Mouse (Mus musculus) testis, postnatal 10 days (tissue): ENCODE results near the gene B3gnt7.
"Not testable (repeated sequence)": the region's sequence is repeated elsewhere in the genome, so short reads cannot be mapped to it uniquely, and the experiment has no call there.

Experiments used
- DNase-seq: peaks from one replicate; pipeline ENCODE4 v3.0.0; 2021; ENCODE audit warnings: low spot score

The B3gnt7 gene

DNA sequence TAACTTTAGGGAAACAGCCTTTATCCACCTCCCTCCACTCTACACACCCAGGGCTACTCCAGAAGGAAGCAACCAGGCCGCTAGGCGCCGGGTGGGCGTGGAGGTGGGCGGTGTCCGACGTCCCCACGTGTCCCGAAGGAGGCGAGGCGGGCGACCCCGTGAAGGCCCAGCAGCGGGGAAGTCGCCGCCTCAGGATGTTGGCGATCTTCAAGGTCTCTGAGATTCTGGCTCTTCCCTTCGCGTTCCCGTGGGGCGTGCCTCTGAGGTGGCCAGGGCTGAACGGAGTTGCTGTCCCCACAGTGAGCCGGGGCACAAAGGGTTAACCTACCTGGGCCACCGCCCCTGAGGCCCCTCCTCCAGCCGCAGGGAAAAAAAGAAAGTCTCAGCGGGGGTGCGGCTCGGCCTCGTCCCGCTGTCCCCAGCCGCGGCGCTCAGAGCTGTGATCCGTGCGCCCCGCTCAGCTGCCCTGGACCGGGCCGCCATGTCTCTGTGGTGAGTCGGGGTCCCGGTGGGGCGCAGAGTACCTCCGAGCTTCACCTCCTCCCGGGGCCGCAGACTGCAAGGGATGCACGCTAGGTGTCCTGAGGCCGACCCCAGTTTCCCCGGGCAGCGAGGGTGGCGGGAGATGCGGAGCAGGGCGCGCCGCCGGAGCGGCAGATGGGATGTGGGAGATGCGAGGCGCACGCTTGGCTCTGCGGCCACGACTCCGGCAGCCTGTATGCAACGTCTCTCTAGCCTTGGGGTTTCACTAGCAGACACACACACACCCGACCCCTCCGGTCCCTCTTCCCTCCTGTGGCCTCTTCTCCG, 636 bp downstream of the B3gnt7 start:
- DNase-seq: peak; percentile 83

- no peak for DNase-seq
Observed at GRCm38 (mm10) chr1:86303873-86304250, 1.2 kb downstream of the B3gnt7 start.

- no peak for DNase-seq
Observed at GRCm38 (mm10) chr1:86306686-86307085, 4.1 kb downstream of the B3gnt7 start.

GRCm38 (mm10) chr1:86307177-86307762, 4.6 kb downstream of the B3gnt7 start:
- no peak for DNase-seq

DNA sequence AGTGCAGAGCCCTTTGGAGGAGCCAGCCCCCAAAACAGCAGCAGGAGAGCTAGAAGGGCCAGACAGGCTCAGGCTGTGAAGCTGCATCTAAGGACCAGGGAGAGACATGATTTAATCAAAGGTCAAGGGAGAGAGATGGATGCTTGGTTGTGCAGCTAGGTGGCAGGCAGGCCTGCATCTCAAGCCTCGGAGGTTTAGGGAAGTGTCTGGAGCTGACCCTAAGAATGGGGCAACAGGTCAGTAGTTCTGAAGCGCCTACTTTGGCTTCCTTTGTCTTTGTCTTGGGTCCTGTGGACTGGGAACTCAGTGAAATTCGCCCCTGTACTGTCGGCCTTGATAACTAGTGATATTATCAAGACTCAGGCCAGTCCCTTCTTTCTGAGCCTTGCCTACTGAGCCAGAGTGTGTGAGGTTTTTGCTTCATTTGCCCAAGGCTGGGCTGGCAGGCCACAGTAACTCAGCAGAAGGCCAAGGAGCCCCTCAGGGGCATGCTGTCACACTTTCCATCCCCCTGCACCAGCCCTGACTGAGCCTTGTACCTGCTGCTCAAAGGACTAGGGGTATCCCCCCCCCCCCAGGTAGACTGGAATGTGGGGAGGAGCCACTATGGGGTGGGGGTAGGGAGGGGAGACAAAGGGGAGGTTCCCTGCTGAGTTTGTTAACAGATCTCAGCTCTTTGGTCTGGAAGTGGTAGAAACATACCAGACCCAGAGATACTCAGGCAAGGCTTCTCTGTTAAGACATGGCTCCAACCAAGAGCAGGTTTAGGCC, 5.4 kb downstream of the B3gnt7 start:
- DNase-seq: no peak

DNA sequence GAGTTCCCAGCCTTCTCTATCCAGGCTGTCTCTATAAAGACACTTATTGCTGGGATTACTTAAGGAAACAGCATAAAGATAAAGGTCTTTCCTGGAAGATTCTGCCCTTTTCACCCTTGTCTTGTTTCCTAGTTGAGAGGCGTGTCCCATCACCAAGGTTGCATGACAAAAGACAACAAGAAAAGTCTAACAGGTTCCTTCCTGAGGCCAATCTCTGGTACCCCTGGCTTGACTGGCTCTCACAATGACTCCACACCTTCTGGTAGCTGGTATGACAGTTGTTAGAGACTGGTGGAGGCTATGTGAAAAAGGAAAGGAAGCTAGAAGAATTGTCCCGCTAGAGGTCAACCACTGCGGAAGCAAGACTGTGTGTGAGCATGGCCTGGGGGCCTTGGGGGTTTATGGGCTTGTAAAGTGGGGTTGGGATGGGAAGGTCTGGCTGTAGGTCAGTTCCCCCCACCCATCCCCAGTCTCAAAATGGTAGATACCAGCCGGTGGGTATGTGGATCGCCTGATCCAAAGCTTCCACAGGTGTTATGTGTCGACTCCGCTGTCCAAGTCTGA, 6.7 kb downstream of the B3gnt7 start:
- DNase-seq: no peak

- DNase-seq: no peak
Observed at GRCm38 (mm10) chr1:86310536-86311310, 8.1 kb downstream of the B3gnt7 start.

- no peak for DNase-seq
Observed at GRCm38 (mm10) chr1:86311467-86312005, 8.9 kb downstream of the B3gnt7 start.

DNA sequence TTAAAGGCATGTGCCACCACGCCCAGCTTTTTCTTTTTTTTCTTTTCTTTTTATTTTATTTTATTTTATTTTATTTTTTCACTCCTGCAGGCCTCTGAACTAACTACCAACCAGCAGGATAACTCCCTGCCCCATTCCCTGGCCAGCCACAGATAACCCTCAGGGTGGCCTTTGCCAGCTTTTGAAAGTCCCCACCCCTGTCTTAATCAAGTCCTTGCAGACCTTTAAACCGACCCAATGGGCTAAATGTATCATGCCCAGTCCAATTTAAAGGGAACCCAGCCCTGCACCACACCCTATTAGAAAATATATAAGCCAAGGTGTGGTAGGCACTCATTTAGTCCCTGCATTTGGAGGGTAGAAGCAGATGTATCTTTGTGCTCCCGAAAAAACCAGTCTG, 9.6 kb downstream of the B3gnt7 start:
- DNase-seq: no peak

DNA sequence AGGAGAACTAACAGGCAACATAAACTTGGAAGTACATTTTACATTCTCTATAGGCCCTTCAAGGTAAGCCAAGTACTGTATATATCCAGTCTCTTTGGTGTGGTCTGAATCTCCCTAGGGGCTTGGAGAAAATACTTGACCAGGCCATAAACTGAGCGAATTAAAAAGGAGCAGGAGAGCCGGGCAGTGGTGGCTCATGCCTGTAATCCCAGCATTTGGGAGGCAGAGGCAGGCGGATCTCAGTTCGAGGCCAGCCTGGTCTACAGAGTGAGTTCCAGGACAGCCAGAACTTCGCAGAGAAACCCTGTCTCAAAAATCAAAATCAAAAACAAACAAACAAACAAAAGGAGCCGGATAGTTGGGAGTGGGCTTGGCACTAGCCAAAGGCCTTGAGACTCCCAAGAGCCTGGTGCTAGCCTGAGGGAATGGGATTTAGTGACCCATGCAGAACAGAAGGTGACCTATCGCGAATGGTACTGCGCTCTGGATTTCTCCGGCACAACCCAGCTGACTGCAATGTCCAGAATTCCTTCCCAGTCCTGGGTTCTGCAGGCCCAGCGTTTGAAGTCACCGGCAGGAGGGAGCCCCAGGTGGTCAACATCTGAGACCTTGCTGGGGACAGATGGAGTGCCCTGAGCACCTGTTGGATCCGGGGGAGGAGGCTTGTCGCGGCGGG, 10.6 kb downstream of the B3gnt7 start:
- no peak for DNase-seq

GRCm38 (mm10) chr1:86313772-86314125, 11.1 kb downstream of the B3gnt7 start:
- DNase-seq: peak; percentile 72

DNA sequence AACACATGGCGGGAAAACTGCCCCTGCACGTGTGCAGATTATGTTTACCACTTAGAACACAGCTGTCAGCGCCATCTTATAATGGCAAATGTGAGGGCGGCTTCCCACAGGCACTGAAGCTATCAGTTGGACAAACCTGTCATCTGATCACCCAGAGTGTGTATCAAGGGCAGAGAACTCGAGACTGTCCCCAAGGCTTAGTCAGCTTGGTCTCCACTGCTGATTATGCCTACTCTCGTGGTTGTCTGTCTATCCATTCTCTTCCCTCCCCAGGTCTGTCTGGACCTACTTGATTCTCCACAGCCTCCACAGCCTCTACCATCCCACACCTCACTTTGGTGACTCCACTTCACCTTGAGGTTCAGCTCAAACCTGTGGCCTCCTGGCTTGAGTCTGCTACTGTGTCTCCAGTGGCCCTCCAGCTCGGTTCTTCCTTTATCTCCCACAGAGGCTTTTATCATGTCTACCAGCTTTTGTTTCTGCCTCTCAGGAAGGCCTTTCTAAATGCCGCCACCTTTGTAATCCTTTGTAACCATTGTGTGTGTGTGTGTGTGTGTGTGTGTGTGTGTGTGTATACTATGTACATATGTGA, 18.3 kb downstream of the B3gnt7 start:
- no peak for DNase-seq

DNA sequence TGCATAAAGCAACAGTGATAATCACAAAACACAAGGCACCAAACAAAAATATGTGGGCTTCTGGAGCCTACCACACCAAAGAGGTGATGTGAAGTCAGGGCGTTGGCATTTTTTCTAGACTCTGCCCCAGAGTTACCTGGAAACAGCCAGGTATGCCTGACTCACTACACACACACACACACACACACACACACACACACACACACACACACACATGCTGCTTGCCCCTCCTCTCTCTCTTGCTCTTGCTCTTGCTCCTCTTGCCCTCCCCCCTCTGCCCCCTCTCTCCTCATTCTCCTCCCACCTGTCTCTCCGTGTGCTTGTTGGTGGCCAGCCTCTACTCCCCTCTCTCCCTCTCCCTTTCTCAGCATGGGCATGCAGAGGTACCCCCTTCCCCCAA, 33.7 kb downstream of the B3gnt7 start:
- no peak for DNase-seq

GRCm38 (mm10) chr1:86339156-86339812, 36.7 kb downstream of the B3gnt7 start:
- peak; percentile 88 for DNase-seq

- DNase-seq: not testable (repeated sequence)
Observed at GRCm38 (mm10) chr1:86341096-86341495, 38.5 kb downstream of the B3gnt7 start.

DNA sequence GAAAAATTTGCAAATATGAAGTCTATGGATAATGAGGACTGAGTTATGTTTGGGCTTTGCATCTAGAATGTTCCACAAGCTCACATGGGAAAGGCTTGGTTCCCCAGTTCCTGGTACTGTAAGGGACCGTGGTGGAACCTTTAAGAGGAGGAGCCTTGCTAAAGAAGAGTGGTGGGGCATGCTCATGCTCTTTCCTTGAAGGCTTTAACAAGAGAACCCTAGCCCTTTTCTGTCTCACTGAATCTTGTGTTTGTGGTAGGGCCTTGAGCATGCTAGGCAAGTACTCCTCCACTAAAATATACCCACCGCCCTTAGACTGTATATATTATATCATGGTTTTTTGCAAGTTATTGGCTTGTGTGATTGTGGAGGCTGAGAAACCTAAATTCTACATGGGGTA, 39.7 kb downstream of the B3gnt7 start:
- no peak for DNase-seq

GRCm38 (mm10) chr1:86343087-86343645, 40.5 kb downstream of the B3gnt7 start:
- DNase-seq: no peak

- DNase-seq: no peak
Observed at GRCm38 (mm10) chr1:86343969-86344861, 41.6 kb downstream of the B3gnt7 start.

DNA sequence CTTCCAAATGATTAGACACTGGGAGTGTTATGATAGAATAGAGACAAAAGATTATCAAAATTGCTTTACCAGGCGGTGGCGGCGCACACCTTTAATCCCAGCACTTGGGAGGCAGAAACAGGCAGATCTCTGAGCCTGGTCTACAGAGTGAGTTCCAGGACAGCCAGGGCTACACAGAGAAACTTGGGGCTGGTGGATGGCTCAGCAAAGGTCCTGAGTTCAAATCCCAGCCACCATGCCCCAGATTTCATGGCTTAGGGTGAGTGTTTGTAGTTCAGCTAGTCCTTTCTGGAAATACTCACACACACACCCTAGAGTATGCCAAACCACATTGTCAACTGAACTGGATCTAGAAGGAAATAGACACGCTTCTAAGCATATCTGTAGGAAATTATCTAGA, 42.4 kb downstream of the B3gnt7 start:
- DNase-seq: no peak
